Mouse (Mus musculus) left cerebral cortex, postnatal 10 days (tissue): Measurements from ENCODE around the gene Atp5c1. TPM values are rescaled to one million over a fixed set of nuclear protein-coding genes. Genes with fewer than 3 reads are reported as not detected.

Experiments
- DNase-seq, 2 experiments: peaks; one replicate each; pipeline ENCODE4 v3.0.0; 2021 to 2022; ENCODE audit warnings: low spot score in 2 of 2, mixed read lengths in 1 of 2; ENCODE audit errors: extremely low spot score in 1 of 2
- intact Hi-C: fragments of 180-260 bp; cut with DNase I; formaldehyde crosslinking; loops from one replicate; pipeline ENCODE4 v1.15.1; 2025
- total RNA-seq, 2 experiments: library from RNA; stranded (reverse); gene quantifications; 2 replicates each; pipeline ENCODE4 v1.2.3; 2021

The Atp5c1 gene
- total RNA-seq = 100 to 1,000 TPM; 296 to 300 TPM

- intact Hi-C loops = no loop called here
- peak; percentile 97 to 99 for DNase-seq
Measured at GRCm38 (mm10) chr2:10080310-10081010, at the start of gene Atp5c1, which contains the start of gene Kin. Gene Atp5c1 (minus strand): TSS chr2:10080510. Gene Kin (plus strand): TSS chr2:10080593.

GRCm38 (mm10) chr2:10128571-10128970 is 48.3 kb upstream of the Atp5c1 start:
- DNase-seq = no peak
- intact Hi-C loops = no loop called here

GRCm38 (mm10) chr2:10127471-10127870 is 47.2 kb upstream of the Atp5c1 start:
- no peak for DNase-seq
- intact Hi-C loops = no loop called here

- intact Hi-C loops = no loop called here
- DNase-seq = no peak
Measured at GRCm38 (mm10) chr2:10126122-10126521, 45.8 kb upstream of the Atp5c1 start.

- intact Hi-C loops = no loop called here
- no peak for DNase-seq
Measured at GRCm38 (mm10) chr2:10121826-10122225, 41.5 kb upstream of the Atp5c1 start.

GRCm38 (mm10) chr2:10119276-10119675 is 39.0 kb upstream of the Atp5c1 start:
- no peak for DNase-seq
- intact Hi-C loops = no loop called here

- DNase-seq = no peak
- intact Hi-C loops = no loop called here
Measured at GRCm38 (mm10) chr2:10118751-10119150, 38.4 kb upstream of the Atp5c1 start.

- intact Hi-C loops = no loop called here
- no peak for DNase-seq
Measured at GRCm38 (mm10) chr2:10108535-10109189, 28.4 kb upstream of the Atp5c1 start.

GRCm38 (mm10) chr2:10101180-10101579 is 20.9 kb upstream of the Atp5c1 start:
- intact Hi-C loops = loop anchor here (1.0 to 5.0 kb wide), 2 partner anchors 41 to 187 kb away; no protein-coding TSS in a partner anchor
- peak; percentile 23 to 44 for DNase-seq

- DNase-seq = no peak
- intact Hi-C loops = loop anchor here (5.0 kb wide), 1 partner anchor 42 kb away; no protein-coding TSS in a partner anchor
Measured at GRCm38 (mm10) chr2:10100471-10100870, 20.2 kb upstream of the Atp5c1 start.

- intact Hi-C loops = loop anchor here (10.0 kb wide), 1 partner anchor 1424 kb away; no protein-coding TSS in a partner anchor
- peak in 1 of 2 experiments; percentile 43 for DNase-seq
Measured at GRCm38 (mm10) chr2:10098598-10099215, 18.4 kb upstream of the Atp5c1 start.

- intact Hi-C loops = loop anchor here (10.0 kb wide), 1 partner anchor 1420 kb away; no protein-coding TSS in a partner anchor
- no peak for DNase-seq
Measured at GRCm38 (mm10) chr2:10094327-10095100, 14.2 kb upstream of the Atp5c1 start.

GRCm38 (mm10) chr2:10087256-10087850 is 7.0 kb upstream of the Atp5c1 start:
- DNase-seq = no peak
- intact Hi-C loops = no loop called here

GRCm38 (mm10) chr2:10082737-10083136 is 2.4 kb upstream of the Atp5c1 start:
- DNase-seq = no peak
- intact Hi-C loops = no loop called here

GRCm38 (mm10) chr2:10081453-10082080 is 1.3 kb upstream of the Atp5c1 start:
- no peak for DNase-seq
- intact Hi-C loops = no loop called here

- intact Hi-C loops = no loop called here
- DNase-seq = no peak
Measured at GRCm38 (mm10) chr2:10079745-10080309, 483 bp downstream of the Atp5c1 start.

GRCm38 (mm10) chr2:10076675-10077074 is 3.6 kb downstream of the Atp5c1 start:
- intact Hi-C loops = no loop called here
- no peak for DNase-seq

- no peak for DNase-seq
- intact Hi-C loops = no loop called here
Measured at GRCm38 (mm10) chr2:10074470-10074869, 5.8 kb downstream of the Atp5c1 start.
